In the genomic region with DNA sequence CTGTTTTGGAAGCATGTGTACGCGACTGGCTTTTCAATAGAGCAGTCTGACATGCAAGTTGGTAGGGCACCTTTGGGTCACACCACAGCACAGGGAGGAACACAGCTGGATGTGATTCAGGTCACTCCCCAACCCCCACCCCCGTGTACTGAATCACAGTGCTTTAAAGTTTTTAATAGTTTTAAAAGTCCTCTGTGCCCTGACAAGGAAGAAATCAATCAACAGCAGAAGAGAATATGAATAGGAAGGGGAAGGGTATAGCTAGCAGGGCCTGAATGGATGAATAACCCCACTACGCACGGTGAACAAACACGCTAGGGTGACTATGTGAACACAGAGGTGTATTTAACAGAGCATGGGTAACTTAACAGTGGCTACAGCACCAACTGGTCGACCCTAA, we compare ENCODE assay signal across 29 mouse cellular contexts. TPM values are rescaled to one million over a fixed set of nuclear protein-coding genes. Genes with fewer than 3 reads are reported as not detected.
A peak's percentile ranks its signal among the peaks of the same experiment; 100 is the strongest.
DNase-seq lines count a peak whose midpoint lies in the region; ATAC-seq lines count a peak whose summit lies in the region.
"Had no signal": no experiment of that assay in that cellular context is flagged by ENCODE, and none has a peak within 500 bp of the region (broad histone marks: within the 10 kb centered on the region; RNA-seq: fewer than 3 reads in every experiment).

No protein-coding gene starts in this region.

- WGBS in kidney, embryonic 15.5 days = 66% methylated on average over 7 of the region's 7 CpGs

- 0 out of 2 replicates have a peak overlapping the region, but pooled peaks have one; percentile 27 for H3K27ac ChIP-seq in kidney, embryonic 15.5 days
- 0 out of 2 replicates have a peak overlapping the region, but pooled peaks have one; percentile 16 for H3K27ac ChIP-seq in brown adipose tissue, adult 24 weeks (replicated peaks; ENCODE audit: low read depth, low read length)
- H3K27ac ChIP-seq: embryonic facial prominence, embryonic 13.5 days; embryonic facial prominence, embryonic 15.5 days; forebrain, embryonic 10.5 days; forebrain, embryonic 12.5 days had no signal

- peaks cover 51% of the 10 kb centered on the region for H3K4me1 ChIP-seq in kidney, embryonic 15.5 days
- H3K4me1 ChIP-seq in brown adipose tissue, adult 24 weeks (ENCODE audit: control insufficient read depth, insufficient read depth, insufficient read length, low read length) = peaks cover 20% of the 10 kb centered on the region

- H3K4me3 ChIP-seq in kidney, embryonic 15.5 days (replicated peaks) = no peak overlapping the region
- H3K4me3 ChIP-seq in brown adipose tissue, adult 24 weeks (ENCODE audit: insufficient read depth, low read depth, low read length) = no peak overlapping the region
- H3K4me3 ChIP-seq: embryonic facial prominence, embryonic 13.5 days; embryonic facial prominence, embryonic 15.5 days; erythroblast, embryonic 14.5 days; forebrain, embryonic 10.5 days; forebrain, embryonic 12.5 days had no signal

- no peak for ATAC-seq in kidney, embryonic 15.5 days (replicated peaks; ENCODE audit: low FRiP score)
- ATAC-seq: activated CD4-positive, CD25-positive, alpha-beta regulatory T cell, adult 4 months; CD4-positive, CD25-positive, alpha-beta regulatory T cell, adult 4 months; forebrain, embryonic 14.5 days; forebrain, embryonic 16.5 days; Patski had no signal

- no peak overlapping the region for H3K4me2 ChIP-seq in kidney, embryonic 15.5 days
- H3K4me2 ChIP-seq: embryonic facial prominence, embryonic 13.5 days; embryonic facial prominence, embryonic 15.5 days; forebrain, embryonic 12.5 days had no signal

- DNase-seq in kidney, postnatal 36 days = no peak
- DNase-seq in A20 (ENCODE audit: low read depth, low spot score) = peak; percentile 55
- no peak for DNase-seq in thymus, postnatal 25 days
- DNase-seq in thymus, postnatal 36 days = no peak
- DNase-seq: adrenal gland, adult 8-10 months; adrenal gland, postnatal 14 days; adrenal gland, postnatal 36 days; B cell, adult 2 months; cerebellum, adult 11 months; cerebellum, adult 18-20 months; cerebellum, adult 8-10 months; cerebellum, adult 9-11 months; cerebellum, postnatal 14 days; cerebellum, postnatal 36 days; embryo, embryonic 11 days had no signal

- H3K36me3 ChIP-seq in kidney, embryonic 15.5 days = peaks cover 16% of the 10 kb centered on the region
- H3K36me3 ChIP-seq: embryonic facial prominence, embryonic 13.5 days; forebrain, embryonic 12.5 days; G1E had no signal

- no peaks in the 10 kb centered on the region for H3K27me3 ChIP-seq in kidney, embryonic 15.5 days
- H3K27me3 ChIP-seq: CH12.LX; embryonic facial prominence, embryonic 13.5 days; embryonic facial prominence, embryonic 15.5 days; forebrain, embryonic 12.5 days; Patski had no signal

- H3K9ac ChIP-seq in kidney, embryonic 15.5 days = no peak overlapping the region
- H3K9ac ChIP-seq: embryonic facial prominence, embryonic 13.5 days; embryonic facial prominence, embryonic 15.5 days; forebrain, embryonic 12.5 days had no signal

- no peaks in the 10 kb centered on the region for H3K9me3 ChIP-seq in kidney, embryonic 15.5 days (replicated peaks)
- H3K9me3 ChIP-seq: embryonic facial prominence, embryonic 13.5 days; embryonic facial prominence, embryonic 15.5 days; forebrain, embryonic 10.5 days; forebrain, embryonic 12.5 days; G1E had no signal

RNA-seq across cellular contexts. Expression of a gene that starts 6.1 kb away (rescaled TPM):
- polyA plus RNA-seq in kidney, embryonic 15.5 days (2015; fragmentation: Nextera tagmentation; extraction: Ambion mirVana) = 20.1 and 20.8 TPM in 2 replicates
- 3.8 and 7.1 TPM in 2 replicates for polyA plus RNA-seq in brown adipose tissue, adult 24 weeks (2012; ENCODE audit: insufficient read depth, insufficient read length, missing spikeins)
- polyA plus RNA-seq: G1E had no signal
